Mouse (Mus musculus) right cerebral cortex, postnatal 25 days (tissue): ENCODE results near the gene Rpsa.

Experiments used
- DNase-seq: peaks from one replicate; pipeline ENCODE4 v3.0.0; 2022

Gene Rpsa

GRCm38 (mm10) chr9:120114051-120114788, 13.3 kb upstream of the Rpsa start:
- DNase-seq = no peak

GRCm38 (mm10) chr9:120114789-120115151, 12.7 kb upstream of the Rpsa start:
- DNase-seq = no peak

- DNase-seq = no peak
These were observed 11.9 kb upstream of the Rpsa start for GRCm38 (mm10) chr9:120115580-120115979.

GRCm38 (mm10) chr9:120116184-120116624, 11.3 kb upstream of the Rpsa start:
- no peak for DNase-seq

GRCm38 (mm10) chr9:120118212-120118611, 9.3 kb upstream of the Rpsa start:
- DNase-seq = no peak

- no peak for DNase-seq
These were observed 7.0 kb upstream of the Rpsa start for GRCm38 (mm10) chr9:120120503-120120902.

GRCm38 (mm10) chr9:120126868-120127267, 621 bp upstream of the Rpsa start:
- no peak for DNase-seq

GRCm38 (mm10) chr9:120129276-120129675, 1.8 kb downstream of the Rpsa start:
- no peak for DNase-seq

- no peak for DNase-seq
These were observed 4.3 kb downstream of the Rpsa start for GRCm38 (mm10) chr9:120131784-120132288.

GRCm38 (mm10) chr9:120132980-120133754, 5.7 kb downstream of the Rpsa start:
- DNase-seq = no peak

GRCm38 (mm10) chr9:120133755-120134475, 6.4 kb downstream of the Rpsa start:
- DNase-seq = no peak

- DNase-seq = no peak
These were observed 7.2 kb downstream of the Rpsa start for GRCm38 (mm10) chr9:120134529-120135160.

GRCm38 (mm10) chr9:120135454-120135853, 8.0 kb downstream of the Rpsa start:
- DNase-seq = no peak

GRCm38 (mm10) chr9:120140652-120141051, 13.2 kb downstream of the Rpsa start:
- DNase-seq = peak; percentile 77

GRCm38 (mm10) chr9:120144474-120144873, 17.0 kb downstream of the Rpsa start:
- DNase-seq = no peak

- no peak for DNase-seq
These were observed 21.8 kb downstream of the Rpsa start, which contains the start of gene Mobp for GRCm38 (mm10) chr9:120149222-120149828. TSS of gene Mobp (plus strand) at chr9:120149707.

- no peak for DNase-seq
These were observed 23.7 kb downstream of the Rpsa start for GRCm38 (mm10) chr9:120151152-120151551.

- DNase-seq = no peak
These were observed 24.5 kb downstream of the Rpsa start for GRCm38 (mm10) chr9:120151906-120152399.

- no peak for DNase-seq
These were observed 30.6 kb downstream of the Rpsa start for GRCm38 (mm10) chr9:120158047-120158446.

- no peak for DNase-seq
These were observed 36.4 kb downstream of the Rpsa start for GRCm38 (mm10) chr9:120163862-120164261.

GRCm38 (mm10) chr9:120167826-120168225, 40.3 kb downstream of the Rpsa start:
- no peak for DNase-seq

GRCm38 (mm10) chr9:120171295-120171694, 43.8 kb downstream of the Rpsa start:
- DNase-seq = peak; percentile 48
